Mouse (Mus musculus): ENCODE measurements around the gene Olfr599. TPM values are rescaled to one million over a fixed set of nuclear protein-coding genes. Genes with fewer than 3 reads are reported as not detected.
"Not testable (repeated sequence)": the region's sequence is repeated elsewhere in the genome, so short reads cannot be mapped to it uniquely, and the experiment has no call there.

Olfr599 gene
- not detected for total RNA-seq (2022)

GRCm38 (mm10) chr7:103335617-103336016 lies at the start of gene Olfr599:
Gene Olfr599 (plus strand): TSS chr7:103335917.
- no peak for DNase-seq (ENCODE audit: low spot score in 2 of 2)

- DNase-seq (ENCODE audit: low spot score in 2 of 2), result not testable (repeated sequence)
These were observed 30.4 kb upstream of the Olfr599 start, which contains the start of gene Olfr596 for GRCm38 (mm10) chr7:103305348-103305747. Gene Olfr596 (plus strand): TSS chr7:103305648.

- DNase-seq (ENCODE audit: low spot score in 2 of 2), result not testable (repeated sequence)
These were observed 19.7 kb upstream of the Olfr599 start, which contains the start of gene Olfr597 for GRCm38 (mm10) chr7:103316015-103316414. Gene Olfr597 (plus strand): TSS chr7:103316315.

- DNase-seq (ENCODE audit: low spot score in 2 of 2), result no peak
These were observed 12.4 kb upstream of the Olfr599 start, which contains the start of gene Olfr598 for GRCm38 (mm10) chr7:103323268-103323667. Gene Olfr598 (plus strand): TSS chr7:103323568.

- DNase-seq (ENCODE audit: low spot score in 2 of 2), result no peak
These were observed 13.9 kb downstream of the Olfr599 start, which contains the start of gene Olfr600 for GRCm38 (mm10) chr7:103349569-103349968. Gene Olfr600 (minus strand): TSS chr7:103349669.

GRCm38 (mm10) chr7:103362555-103362954 lies 26.8 kb downstream of the Olfr599 start, which contains the start of gene Olfr601:
Gene Olfr601 (minus strand): TSS chr7:103362655.
- DNase-seq (ENCODE audit: low spot score in 2 of 2), result no peak

- DNase-seq (ENCODE audit: low spot score in 2 of 2), result no peak
These were observed 50.4 kb downstream of the Olfr599 start, which contains the start of gene Olfr603 for GRCm38 (mm10) chr7:103386077-103386476. Gene Olfr603 (minus strand): TSS chr7:103386177.

Other genes with a start within 250 kb of the Olfr599 start
- gene Olfr585, start 238.2 kb upstream of the Olfr599 start, total RNA-seq (2022), result not detected
- gene Olfr586, start 210.3 kb upstream of the Olfr599 start, total RNA-seq (2022), result not detected
- not detected for gene Olfr588-ps1, start 195.0 kb upstream of the Olfr599 start, total RNA-seq (2022)
- not detected for gene Olfr589, start 179.6 kb upstream of the Olfr599 start, total RNA-seq (2022)
- not detected for gene Olfr591, start 157.6 kb upstream of the Olfr599 start, total RNA-seq (2022)
- gene Olfr592, start 151.1 kb upstream of the Olfr599 start, total RNA-seq (2022), result not detected
- gene Olfr593, start 124.1 kb upstream of the Olfr599 start, total RNA-seq (2022), result not detected
- not detected for gene Olfr594, start 118.9 kb upstream of the Olfr599 start, total RNA-seq (2022)
- gene Usp17ld, start 83.4 kb upstream of the Olfr599 start, total RNA-seq (2022), result not detected
- gene Olfr596, start 30.3 kb upstream of the Olfr599 start, total RNA-seq (2022), result not detected
- gene Olfr597, start 19.6 kb upstream of the Olfr599 start, total RNA-seq (2022), result not detected
- gene Olfr598, start 12.3 kb upstream of the Olfr599 start, total RNA-seq (2022), result not detected
- not detected for gene Olfr600, start 13.8 kb downstream of the Olfr599 start, total RNA-seq (2022)
- gene Olfr601, start 26.7 kb downstream of the Olfr599 start, total RNA-seq (2022), result not detected
- not detected for gene Olfr603, start 50.3 kb downstream of the Olfr599 start, total RNA-seq (2022)
- not detected for gene Usp17lc, start 79.2 kb downstream of the Olfr599 start, total RNA-seq (2022)
- not detected for gene Olfr605, start 109.5 kb downstream of the Olfr599 start, total RNA-seq (2022)
- gene Olfr606, start 113.1 kb downstream of the Olfr599 start, total RNA-seq (2022), result not detected
- not detected for gene Olfr607, start 128.2 kb downstream of the Olfr599 start, total RNA-seq (2022)
- gene Olfr608, start 134.0 kb downstream of the Olfr599 start, total RNA-seq (2022), result not detected
- not detected for gene Olfr609, start 162.1 kb downstream of the Olfr599 start, total RNA-seq (2022)
- gene Olfr610, start 176.2 kb downstream of the Olfr599 start, total RNA-seq (2022), result not detected
- gene Olfr611, start 184.9 kb downstream of the Olfr599 start, total RNA-seq (2022), result not detected
- gene Olfr612, start 206.8 kb downstream of the Olfr599 start, total RNA-seq (2022), result not detected
- gene Olfr613, start 212.2 kb downstream of the Olfr599 start, total RNA-seq (2022), result not detected
- gene Olfr615, start 220.2 kb downstream of the Olfr599 start, total RNA-seq (2022), result not detected
- gene Olfr616, start 233.2 kb downstream of the Olfr599 start, total RNA-seq (2022), result not detected
- not detected for gene Olfr617, start 237.1 kb downstream of the Olfr599 start, total RNA-seq (2022)